Mouse (Mus musculus) lung, embryonic 16.5 days (tissue): ENCODE data around the gene Gm26938. TPM values are rescaled to one million over a fixed set of nuclear protein-coding genes. Genes with fewer than 3 reads are reported as not detected.

Experiments
- ATAC-seq: fragments of 200-750 bp; cut with Nextera tagmentation; 2 replicates; pipeline ENCODE4 v1.8.0; 2017; ENCODE audit warnings: low read depth, mild to moderate bottlenecking, moderate library complexity
- H3K27ac ChIP-seq: fragments of 300-500 bp; sonication (generic); 2 replicates; pipeline ENCODE4 v1.5.1; 2014; ENCODE audit warnings: mild to moderate bottlenecking, control low read depth, low read length
- H3K27me3 ChIP-seq: fragments of 300-500 bp; sonication (generic); 2 replicates; pipeline ENCODE4 v1.6.1; 2014; ENCODE audit warnings: low read depth, low read length, mixed read lengths; ENCODE audit not compliant: control insufficient read depth, insufficient read depth
- H3K36me3 ChIP-seq: fragments of 300-500 bp; sonication (generic); 2 replicates; pipeline ENCODE4 v1.6.1; 2014; ENCODE audit warnings: low read length; ENCODE audit not compliant: control insufficient read depth, insufficient read depth
- H3K4me1 ChIP-seq: fragments of 300-500 bp; sonication (generic); replicated peaks from 2 replicates; pipeline ENCODE4 v1.6.1; 2014; ENCODE audit warnings: low read length, mixed read lengths; ENCODE audit not compliant: control insufficient read depth, insufficient read depth
- H3K4me2 ChIP-seq: fragments of 300-500 bp; sonication (generic); 2 replicates; pipeline ENCODE4 v1.6.1; 2014; ENCODE audit warnings: low read depth, low read length, control low read depth
- H3K4me3 ChIP-seq: fragments of 300-500 bp; sonication (generic); 2 replicates; pipeline ENCODE4 v1.5.1; 2014; ENCODE audit warnings: mild to moderate bottlenecking, low read length, control low read depth
- H3K9ac ChIP-seq: fragments of 300-500 bp; sonication (generic); 2 replicates; pipeline ENCODE4 v1.6.1; 2014; ENCODE audit warnings: low read length, control low read depth
- H3K9me3 ChIP-seq: fragments of 300-500 bp; sonication (generic); 2 replicates; pipeline ENCODE4 v1.6.1; 2016; ENCODE audit warnings: low read length; ENCODE audit not compliant: control insufficient read depth
- WGBS: fragments of 180-500 bp; shearing (Covaris S2); extraction: QIAGEN DNeasy Blood & Tissue Kit; methylation state at CpG from one replicate; pipeline ENCODE4 v1.1.7; 2014; 5-methylcytosine and 5-hydroxymethylcytosine counted together
- polyA plus RNA-seq: library from polyadenylated mRNA; unstranded; fragments of >200 nt; fragmentation: Nextera tagmentation; extraction: Ambion mirVana; gene quantifications from 2 replicates; pipeline ENCODE4 v1.2.1, GENCODE M21; 2015

The Gm26938 gene
- polyA plus RNA-seq, 1 experiment from 2014 or later = not detected

DNA sequence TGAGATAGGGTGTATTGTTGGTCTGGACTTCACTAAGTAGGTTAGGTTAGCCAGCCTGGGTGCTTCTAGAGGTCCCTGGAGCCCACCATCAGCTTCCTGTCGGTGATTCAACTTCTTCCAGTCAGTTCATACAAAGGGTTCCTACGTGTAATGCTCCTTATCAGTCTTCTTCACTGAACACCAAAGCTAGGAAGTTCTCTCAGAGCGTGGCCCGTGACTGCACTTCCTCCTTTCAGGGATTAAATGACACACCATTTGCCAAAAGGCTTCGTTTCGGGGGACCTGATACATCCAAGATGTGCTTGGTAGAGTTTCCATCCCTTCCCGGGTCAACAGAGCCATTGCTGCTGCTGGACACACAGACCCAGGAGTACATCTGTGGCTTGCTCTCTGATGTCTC, 5.9 kb upstream of the Gm26938 start:
- 58% methylated on average over 7 of the region's 7 CpGs for WGBS
- H3K27me3 ChIP-seq = no peaks in the 10 kb centered on the region
- no peaks in the 10 kb centered on the region for H3K36me3 ChIP-seq
- no peak overlapping the region for H3K4me3 ChIP-seq
- no peak overlapping the region for H3K4me2 ChIP-seq
- no peaks in the 10 kb centered on the region for H3K9me3 ChIP-seq
- no peak overlapping the region for H3K9ac ChIP-seq
- ATAC-seq = no peak
- no peaks in the 10 kb centered on the region for H3K4me1 ChIP-seq
- no peak overlapping the region for H3K27ac ChIP-seq

DNA sequence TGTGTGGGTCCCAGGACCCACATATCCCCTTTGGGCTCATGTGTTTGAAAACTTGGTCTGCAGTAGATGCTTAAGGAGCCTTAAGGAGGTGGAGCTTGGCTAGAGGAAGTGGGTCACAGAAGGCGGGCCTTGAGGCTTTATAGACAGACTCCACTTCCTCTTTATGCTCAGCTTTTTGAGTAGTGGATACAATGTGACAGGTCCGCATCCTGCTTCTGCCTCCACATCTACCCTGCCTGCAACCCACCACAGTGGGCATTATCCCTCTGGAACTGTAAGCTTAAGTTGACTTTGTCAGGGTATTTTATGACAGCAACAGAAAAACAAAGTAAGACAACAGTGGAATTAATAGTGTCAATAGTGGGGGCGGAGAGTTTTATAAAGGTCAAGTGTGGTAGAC, 4.5 kb upstream of the Gm26938 start:
- Histone ChIP-seq H3K4me3 (no peak overlapping the region), H3K27me3 (no peaks in the 10 kb centered on the region), H3K4me1 (peaks cover 4% of the 10 kb centered on the region), H3K27ac (no peak overlapping the region), H3K36me3 (no peaks in the 10 kb centered on the region), H3K4me2 (no peak overlapping the region), H3K9ac (no peak overlapping the region), H3K9me3 (no peaks in the 10 kb centered on the region)
- ATAC-seq = no peak
- WGBS = 70% methylated on average over 3 of the region's 3 CpGs

DNA sequence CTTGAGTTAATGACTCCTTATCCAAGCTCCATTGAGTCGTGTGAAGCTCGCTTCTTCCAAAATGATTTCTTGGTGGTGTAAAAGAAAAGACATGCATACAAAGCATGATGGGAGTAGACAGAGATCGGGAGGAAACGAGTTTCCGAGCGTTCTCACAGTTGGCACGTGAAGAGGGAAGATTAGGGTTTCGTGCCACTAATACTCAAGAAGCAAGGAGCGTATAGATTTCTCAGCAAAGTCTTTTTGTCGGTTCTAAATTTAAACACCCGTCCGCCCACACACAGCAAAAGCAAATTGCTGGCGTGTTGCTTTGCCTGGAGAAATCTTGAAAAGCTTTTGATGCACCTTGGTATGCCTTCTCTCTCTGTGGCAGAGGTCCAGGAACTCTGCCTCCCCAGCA, 3.2 kb upstream of the Gm26938 start:
- no peak overlapping the region for H3K9ac ChIP-seq
- H3K27ac ChIP-seq = no peak overlapping the region
- H3K4me3 ChIP-seq = no peak overlapping the region
- no peaks in the 10 kb centered on the region for H3K36me3 ChIP-seq
- peaks cover 8% of the 10 kb centered on the region for H3K4me1 ChIP-seq
- no peaks in the 10 kb centered on the region for H3K27me3 ChIP-seq
- no peak for ATAC-seq
- no peaks in the 10 kb centered on the region for H3K9me3 ChIP-seq
- 72% methylated on average over 13 of the region's 13 CpGs for WGBS
- H3K4me2 ChIP-seq = no peak overlapping the region

DNA sequence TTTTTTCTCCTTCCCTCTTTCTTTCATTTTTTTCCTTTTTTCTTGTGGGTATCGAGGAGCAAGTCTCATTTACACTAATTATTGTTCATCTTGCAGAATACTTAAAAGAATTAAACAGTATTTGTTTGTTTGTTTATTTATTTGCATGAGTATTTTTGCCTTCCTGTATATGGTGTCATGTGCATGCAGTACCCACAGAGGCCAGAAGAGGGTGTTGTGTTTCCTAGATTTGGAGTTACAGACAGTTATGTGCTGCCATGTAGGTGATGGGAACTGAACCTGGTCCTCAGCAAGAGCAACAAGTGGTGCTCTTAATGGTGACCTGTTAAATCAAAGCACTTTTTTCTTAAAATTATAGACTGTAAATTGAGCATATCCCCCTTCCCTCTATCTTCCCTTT, 1.4 kb upstream of the Gm26938 start:
- Histone ChIP-seq H3K9ac (no peak overlapping the region), H3K36me3 (peaks cover 9% of the 10 kb centered on the region), H3K27ac (no peak overlapping the region), H3K4me3 (no peak overlapping the region), H3K27me3 (no peaks in the 10 kb centered on the region), H3K9me3 (no peaks in the 10 kb centered on the region), H3K4me1 (peaks cover 8% of the 10 kb centered on the region), H3K4me2 (no peak overlapping the region)
- 86% methylated on average over 1 of the region's 1 CpGs for WGBS
- no peak for ATAC-seq

DNA sequence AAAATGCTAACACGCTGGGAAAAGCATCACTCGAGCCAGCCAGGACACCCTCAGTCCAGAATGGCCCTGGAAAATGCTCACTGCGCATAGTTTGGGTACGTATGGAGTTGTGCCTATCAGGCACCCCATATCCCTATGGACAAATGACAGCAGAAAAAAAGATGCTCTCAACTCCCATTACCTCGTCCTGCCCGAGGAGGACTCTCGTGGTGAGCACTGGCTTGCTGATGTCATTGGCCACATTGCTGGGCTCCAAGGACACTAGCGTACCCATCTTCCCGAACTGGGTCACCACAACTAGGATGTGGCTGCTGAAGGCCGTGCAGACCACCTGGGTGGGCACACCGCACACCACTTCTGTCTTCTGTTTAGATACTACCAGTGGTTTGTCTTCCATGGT, 260 bp downstream of the Gm26938 start:
- no peak for ATAC-seq

DNA sequence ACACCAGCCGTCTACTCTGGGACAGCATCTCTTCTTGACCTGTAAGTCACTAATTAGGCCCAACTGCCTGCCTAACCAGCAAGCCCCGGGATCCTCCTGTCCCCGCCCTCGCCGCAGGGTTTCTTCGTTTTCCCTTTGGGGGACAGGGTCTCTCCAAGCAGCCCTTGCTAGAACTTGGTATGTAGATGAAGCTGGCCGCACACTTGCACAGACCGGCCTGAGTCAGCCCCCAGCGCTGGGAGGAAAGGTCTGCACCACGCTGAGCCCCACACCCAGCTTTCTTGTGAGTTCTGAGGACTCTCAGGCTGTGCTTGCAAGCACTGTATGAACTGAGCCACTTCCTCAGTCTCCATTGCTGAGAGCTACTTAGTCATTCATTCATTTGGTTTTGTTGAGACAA, 1.7 kb downstream of the Gm26938 start:
- no peaks in the 10 kb centered on the region for H3K27me3 ChIP-seq
- 88% methylated on average over 10 of the region's 10 CpGs for WGBS

More for the DNA sequence above, 260 bp downstream of the Gm26938 start:
- peaks cover 17% of the 10 kb centered on the region for H3K36me3 ChIP-seq
- 35% methylated on average over 11 of the region's 11 CpGs for WGBS
- peak overlapping the region; percentile 99 for H3K4me3 ChIP-seq
- no peak overlapping the region for H3K27ac ChIP-seq
- peak overlapping the region; percentile 81 for H3K4me2 ChIP-seq
- H3K4me1 ChIP-seq = peaks cover 8% of the 10 kb centered on the region
- peak overlapping the region; percentile 89 for H3K9ac ChIP-seq
- H3K27me3 ChIP-seq = no peaks in the 10 kb centered on the region
- no peaks in the 10 kb centered on the region for H3K9me3 ChIP-seq

DNA sequence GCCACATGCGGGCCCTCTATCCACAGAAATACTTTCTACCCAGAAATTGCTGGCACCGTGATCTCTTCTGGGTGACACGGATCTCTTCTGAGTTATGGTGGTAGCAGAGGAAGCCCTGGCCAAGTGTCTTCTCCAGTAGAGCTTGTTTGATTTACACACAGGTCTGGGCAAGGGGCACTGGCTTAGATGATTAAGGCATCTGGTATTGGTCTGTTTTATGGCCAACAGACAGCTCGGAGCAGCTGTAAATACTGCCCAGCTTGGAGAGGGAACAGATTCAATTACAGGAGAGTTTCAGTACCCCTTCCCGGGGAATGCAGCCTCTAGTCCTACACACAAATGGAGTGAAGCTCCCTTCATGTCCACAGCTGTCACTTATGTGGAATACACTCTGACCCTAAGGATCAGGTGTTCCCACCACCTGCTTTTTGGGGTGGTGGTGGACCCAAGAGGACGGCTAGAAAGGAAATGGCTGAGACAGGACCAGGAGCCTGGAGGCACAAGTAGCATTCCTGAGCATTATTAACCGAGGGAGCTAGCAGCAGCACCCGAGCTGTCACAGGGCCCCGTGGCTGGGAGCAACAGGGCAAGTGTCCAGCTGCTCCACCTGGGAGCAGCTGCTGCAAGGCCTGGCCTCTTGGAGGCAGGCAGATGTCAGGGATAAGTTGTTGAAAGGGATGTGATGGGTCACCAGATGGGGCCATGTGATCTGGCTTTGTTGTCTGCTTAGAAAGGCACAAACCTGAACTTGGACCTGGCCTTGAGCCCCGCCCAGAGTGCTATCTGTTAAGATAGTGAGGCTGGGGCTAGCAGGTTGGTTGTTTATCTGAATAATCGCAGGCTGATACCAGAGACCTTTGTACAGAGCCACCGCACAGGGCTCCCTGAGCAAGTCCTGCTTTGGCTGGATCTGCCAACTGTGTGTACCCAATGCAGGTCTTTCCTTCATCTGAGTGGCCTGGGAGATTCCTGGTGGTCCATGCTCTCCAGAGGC, 4.4 kb downstream of the Gm26938 start:
- Histone ChIP-seq H3K4me3 (no peak overlapping the region), H3K36me3 (peaks cover 17% of the 10 kb centered on the region), H3K4me2 (no peak overlapping the region), H3K4me1 (peaks cover 8% of the 10 kb centered on the region), H3K9ac (no peak overlapping the region), H3K9me3 (no peaks in the 10 kb centered on the region), H3K27me3 (no peaks in the 10 kb centered on the region), H3K27ac (no peak overlapping the region)
- ATAC-seq = no peak
- WGBS = 71% methylated on average over 12 of the region's 12 CpGs

More for the DNA sequence above, 1.7 kb downstream of the Gm26938 start:
- no peak overlapping the region for H3K4me3 ChIP-seq
- no peak overlapping the region for H3K9ac ChIP-seq
- no peak for ATAC-seq
- peaks cover 8% of the 10 kb centered on the region for H3K4me1 ChIP-seq
- H3K27ac ChIP-seq = no peak overlapping the region
- no peak overlapping the region for H3K4me2 ChIP-seq
- H3K9me3 ChIP-seq = no peaks in the 10 kb centered on the region
- H3K36me3 ChIP-seq = peaks cover 17% of the 10 kb centered on the region

DNA sequence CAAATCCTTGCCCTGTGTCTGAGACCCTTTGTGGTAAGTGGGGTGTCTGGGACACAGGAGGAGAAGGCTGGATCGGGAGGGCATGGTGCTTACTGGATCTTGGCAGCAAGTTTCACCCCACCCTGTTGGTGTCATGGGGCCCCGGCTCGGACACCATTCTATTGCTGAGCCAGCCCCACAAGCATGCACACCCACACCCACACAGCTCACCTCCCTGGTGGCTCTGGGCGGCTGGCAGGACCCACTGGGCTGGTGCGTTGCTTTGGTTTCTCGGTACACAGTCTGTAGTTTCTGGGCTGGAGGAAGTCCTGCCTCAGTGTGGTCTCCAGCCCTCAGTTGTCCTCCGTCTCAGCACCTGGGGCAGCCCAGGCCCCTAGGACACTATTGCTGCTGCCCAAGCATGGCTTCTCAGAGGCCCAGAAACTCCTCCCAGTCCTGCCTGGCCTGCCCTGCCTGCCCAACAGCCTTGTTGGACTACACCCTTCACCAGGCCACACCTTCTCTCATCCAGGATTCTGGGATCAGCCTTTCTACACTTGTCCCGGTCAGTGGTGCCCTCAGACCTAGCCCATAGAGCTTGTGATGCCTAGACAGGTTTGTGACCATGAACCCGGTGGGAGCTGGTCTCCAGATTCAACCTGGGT, 6.5 kb downstream of the Gm26938 start, which contains the start of gene Tmem184a:
Gene Tmem184a, minus strand, starts transcription at position 380 of the 644 bp plus-strand sequence.
- Histone ChIP-seq H3K4me2 (no peak within 1 kb of the TSS), H3K27ac (no peak within 1 kb of the TSS), H3K4me1 (peaks cover 3% of the 10 kb centered on the region; the same call in 1 of the 2 replicates), H3K9me3 (no peaks in the 10 kb centered on the region), H3K36me3 (peaks cover 17% of the 10 kb centered on the region), H3K4me3 (no peak within 1 kb of the TSS), H3K9ac (no peak within 1 kb of the TSS), H3K27me3 (no peaks in the 10 kb centered on the region)
- ATAC-seq = no peak
- whole genome bisulfite sequencing = 82% methylated on average over 9 of the region's 9 CpGs

DNA sequence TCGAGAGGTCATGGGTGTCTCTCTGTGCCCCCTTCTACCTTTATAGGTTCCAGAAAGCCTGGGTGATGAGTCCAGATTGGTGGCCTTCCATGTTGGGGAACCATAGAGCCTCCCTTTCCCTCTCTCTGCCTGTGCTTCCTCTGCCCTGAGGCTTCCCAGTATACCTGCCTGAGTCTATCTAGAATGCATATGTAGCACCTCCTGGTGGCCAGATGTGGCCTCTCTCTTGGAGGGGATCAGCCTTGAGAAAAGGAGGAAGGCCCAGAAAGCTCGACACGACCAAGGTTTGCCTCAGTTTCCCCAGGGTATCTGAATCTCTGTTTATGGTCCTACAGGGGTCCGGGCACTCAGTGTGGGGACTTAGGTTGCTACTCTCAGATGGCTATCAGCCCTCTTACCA, 7.4 kb downstream of the Gm26938 start:
- Histone ChIP-seq H3K9ac (no peak overlapping the region), H3K36me3 (peaks cover 15% of the 10 kb centered on the region)
- 44% methylated on average over 4 of the region's 4 CpGs for WGBS

More for the DNA sequence above, 7.4 kb downstream of the Gm26938 start:
- no peak for ATAC-seq
- Histone ChIP-seq H3K9me3 (no peaks in the 10 kb centered on the region), H3K27me3 (0 out of 2 replicates have a peak, but pooled peaks cover 2% of the 10 kb centered on the region), H3K27ac (no peak overlapping the region), H3K4me2 (no peak overlapping the region), H3K4me3 (no peak overlapping the region), H3K4me1 (peaks cover 3% of the 10 kb centered on the region; the same call in 1 of the 2 replicates)
